Mouse (Mus musculus) forebrain, embryonic 15.5 days (tissue): ENCODE measurements at regions not wholly inside any gene's neighbourhood (a gene's known extent, or its start where the extent isn't known, plus 50 kb on each side); places are given as distances from the start of the nearest gene placed in this dataset.
"Not testable (repeated sequence)": the region's sequence is repeated elsewhere in the genome, so short reads cannot be mapped to it uniquely, and the experiment has no call there.

ENCODE experiments used
- ATAC-seq: fragments of 200-750 bp; cut with Nextera tagmentation; replicated peaks from 2 replicates; pipeline ENCODE4 v1.8.0; 2017; ENCODE audit warnings: mild to moderate bottlenecking, moderate TSS enrichment, moderate library complexity
- H3K27ac ChIP-seq: fragments of 300-500 bp; sonication (generic); replicated peaks from 2 replicates; pipeline ENCODE4 v1.5.1; 2015; ENCODE audit warnings: mild to moderate bottlenecking, inconsistent platforms
- H3K27me3 ChIP-seq: fragments of 300-500 bp; sonication (generic); 2 replicates; pipeline ENCODE4 v1.6.1; 2015; ENCODE audit warnings: inconsistent platforms
- H3K36me3 ChIP-seq: fragments of 300-500 bp; sonication (generic); 2 replicates; pipeline ENCODE4 v1.6.1; 2015; ENCODE audit warnings: mild to moderate bottlenecking, inconsistent platforms
- H3K4me1 ChIP-seq: fragments of 300-500 bp; sonication (generic); 2 replicates; pipeline ENCODE4 v1.6.1; 2015; ENCODE audit warnings: inconsistent platforms
- H3K4me2 ChIP-seq: fragments of 300-500 bp; sonication (generic); replicated peaks from 2 replicates; pipeline ENCODE4 v1.6.1; 2015; ENCODE audit warnings: mild to moderate bottlenecking, inconsistent platforms
- H3K4me3 ChIP-seq: fragments of 300-500 bp; sonication (generic); 2 replicates; pipeline ENCODE4 v1.5.1; 2015; ENCODE audit warnings: mild to moderate bottlenecking, inconsistent platforms
- H3K9ac ChIP-seq: fragments of 300-500 bp; sonication (generic); replicated peaks from 2 replicates; pipeline ENCODE4 v1.6.1; 2015; ENCODE audit warnings: mild to moderate bottlenecking, inconsistent platforms
- H3K9me3 ChIP-seq: fragments of 300-500 bp; sonication (generic); 2 replicates; pipeline ENCODE4 v1.6.1; 2016; ENCODE audit warnings: inconsistent platforms
- WGBS: fragments of 180-500 bp; shearing (Covaris S2); methylation state at CpG from one replicate; pipeline ENCODE4 v1.1.7; 2015; ENCODE audit warnings: mixed read lengths; 5-methylcytosine and 5-hydroxymethylcytosine counted together

GRCm38 (mm10) chr12:109754986-109755385 is 154.9 kb upstream of the Rtl1 start:
- Histone ChIP-seq H3K36me3 (no peaks in the 10 kb centered on the region), H3K27ac (no peak overlapping the region), H3K9ac (no peak overlapping the region), H3K4me1 (peaks cover under 1% of the 10 kb centered on the region; the same call in 1 of the 2 replicates), H3K9me3 (no peaks in the 10 kb centered on the region), H3K4me2 (no peak overlapping the region), H3K4me3 (no peak overlapping the region), H3K27me3 (no peaks in the 10 kb centered on the region)
- 56% methylated on average over 7 of the region's 7 CpGs for WGBS
- ATAC-seq = no peak

GRCm38 (mm10) chr12:109764293-109764692 is 164.2 kb upstream of the Rtl1 start:
- WGBS = 74% methylated on average over 4 of the region's 4 CpGs
- Histone ChIP-seq H3K27ac (no peak overlapping the region), H3K27me3 (no peaks in the 10 kb centered on the region), H3K4me1 (no peaks in the 10 kb centered on the region), H3K4me3 (no peak overlapping the region), H3K36me3 (no peaks in the 10 kb centered on the region), H3K4me2 (no peak overlapping the region), H3K9ac (no peak overlapping the region), H3K9me3 (no peaks in the 10 kb centered on the region)
- ATAC-seq = no peak

GRCm38 (mm10) chr12:109766602-109767001 is 166.5 kb upstream of the Rtl1 start:
- not testable (repeated sequence) for H3K4me2 ChIP-seq, H3K4me1 ChIP-seq, H3K27me3 ChIP-seq, H3K9ac ChIP-seq, H3K4me3 ChIP-seq, H3K36me3 ChIP-seq, H3K9me3 ChIP-seq, H3K27ac ChIP-seq, ATAC-seq
- 88% methylated on average over 5 of the region's 5 CpGs for WGBS

- WGBS = 78% methylated on average over 2 of the region's 2 CpGs
- Histone ChIP-seq H3K27ac (no peak overlapping the region), H3K36me3 (no peaks in the 10 kb centered on the region), H3K27me3 (no peaks in the 10 kb centered on the region), H3K4me2 (no peak overlapping the region), H3K9ac (no peak overlapping the region), H3K4me3 (no peak overlapping the region), H3K9me3 (no peaks in the 10 kb centered on the region), H3K4me1 (no peaks in the 10 kb centered on the region)
- ATAC-seq = no peak
Observed at GRCm38 (mm10) chr12:109772543-109772942, 172.4 kb upstream of the Rtl1 start.

GRCm38 (mm10) chr12:109773909-109774313 is 173.8 kb upstream of the Rtl1 start:
- Histone ChIP-seq H3K4me3 (no peak overlapping the region), H3K36me3 (no peaks in the 10 kb centered on the region), H3K9ac (no peak overlapping the region), H3K27me3 (no peaks in the 10 kb centered on the region), H3K9me3 (no peaks in the 10 kb centered on the region), H3K27ac (no peak overlapping the region), H3K4me1 (no peaks in the 10 kb centered on the region), H3K4me2 (no peak overlapping the region)
- 91% methylated on average over 3 of the region's 3 CpGs for WGBS
- no peak for ATAC-seq

- Histone ChIP-seq H3K27ac (no peak overlapping the region), H3K36me3 (no peaks in the 10 kb centered on the region), H3K4me3 (no peak overlapping the region), H3K4me1 (no peaks in the 10 kb centered on the region), H3K4me2 (no peak overlapping the region), H3K27me3 (no peaks in the 10 kb centered on the region), H3K9me3 (no peaks in the 10 kb centered on the region), H3K9ac (no peak overlapping the region)
- WGBS = 86% methylated on average over 3 of the region's 3 CpGs
- no peak for ATAC-seq
Observed at GRCm38 (mm10) chr12:109798846-109799245, 198.7 kb upstream of the Rtl1 start.

GRCm38 (mm10) chr12:109799395-109799794 is 199.3 kb upstream of the Rtl1 start:
- H3K9me3 ChIP-seq = no peaks in the 10 kb centered on the region
- H3K27ac ChIP-seq = no peak overlapping the region
- no peaks in the 10 kb centered on the region for H3K36me3 ChIP-seq
- WGBS = 93% methylated on average over 1 of the region's 1 CpGs
- H3K9ac ChIP-seq = no peak overlapping the region
- no peak for ATAC-seq
- H3K4me1 ChIP-seq = no peaks in the 10 kb centered on the region
- H3K27me3 ChIP-seq = no peaks in the 10 kb centered on the region
- H3K4me2 ChIP-seq = no peak overlapping the region
- no peak overlapping the region for H3K4me3 ChIP-seq

- Histone ChIP-seq H3K36me3 (no peaks in the 10 kb centered on the region), H3K9ac (no peak overlapping the region), H3K4me3 (no peak overlapping the region), H3K4me2 (no peak overlapping the region), H3K27me3 (no peaks in the 10 kb centered on the region), H3K4me1 (peaks cover 16% of the 10 kb centered on the region), H3K9me3 (no peaks in the 10 kb centered on the region), H3K27ac (peak overlapping the region; percentile 27; the same call in 1 of the 2 replicates)
- WGBS = 55% methylated on average over 10 of the region's 10 CpGs
- no peak; the same call in 1 of the 2 replicates for ATAC-seq
Observed at GRCm38 (mm10) chr12:109827241-109827915, 227.2 kb upstream of the Rtl1 start.

GRCm38 (mm10) chr12:109830303-109831020 is 230.3 kb upstream of the Rtl1 start:
- WGBS = 23% methylated on average over 16 of the region's 16 CpGs
- no peak overlapping the region for H3K9ac ChIP-seq
- H3K4me1 ChIP-seq = peaks cover 16% of the 10 kb centered on the region
- H3K4me2 ChIP-seq = no peak overlapping the region
- no peaks in the 10 kb centered on the region for H3K36me3 ChIP-seq
- no peaks in the 10 kb centered on the region for H3K27me3 ChIP-seq
- ATAC-seq = peak; percentile 73; the same call in 1 of the 2 replicates
- H3K9me3 ChIP-seq = no peaks in the 10 kb centered on the region
- H3K4me3 ChIP-seq = no peak overlapping the region
- H3K27ac ChIP-seq = no peak overlapping the region

- ATAC-seq = no peak
- Histone ChIP-seq H3K9ac (no peak overlapping the region), H3K4me2 (no peak overlapping the region), H3K4me1 (peaks cover 7% of the 10 kb centered on the region), H3K27ac (no peak overlapping the region), H3K27me3 (no peaks in the 10 kb centered on the region), H3K4me3 (no peak overlapping the region), H3K36me3 (no peaks in the 10 kb centered on the region), H3K9me3 (no peaks in the 10 kb centered on the region)
- WGBS = 38% methylated on average over 10 of the region's 10 CpGs
Observed at GRCm38 (mm10) chr12:109832964-109833363, 232.8 kb upstream of the Rtl1 start.

GRCm38 (mm10) chr12:109836521-109836920 is 236.4 kb upstream of the Rtl1 start:
- no peaks in the 10 kb centered on the region for H3K9me3 ChIP-seq
- no peak overlapping the region for H3K27ac ChIP-seq
- ATAC-seq = no peak
- no peaks in the 10 kb centered on the region for H3K36me3 ChIP-seq
- H3K9ac ChIP-seq = no peak overlapping the region
- H3K4me2 ChIP-seq = no peak overlapping the region
- H3K4me3 ChIP-seq = no peak overlapping the region
- no peaks in the 10 kb centered on the region for H3K27me3 ChIP-seq
- peaks cover 12% of the 10 kb centered on the region for H3K4me1 ChIP-seq
- WGBS = 97% methylated on average over 8 of the region's 8 CpGs

- H3K9ac ChIP-seq = no peak overlapping the region
- no peak overlapping the region for H3K27ac ChIP-seq
- peaks cover 16% of the 10 kb centered on the region for H3K4me1 ChIP-seq
- H3K4me2 ChIP-seq = no peak overlapping the region
- peak; percentile 55 for ATAC-seq
- no peaks in the 10 kb centered on the region for H3K9me3 ChIP-seq
- H3K4me3 ChIP-seq = no peak overlapping the region
- no peaks in the 10 kb centered on the region for H3K36me3 ChIP-seq
- 12% methylated on average over 9 of the region's 9 CpGs for WGBS
- no peaks in the 10 kb centered on the region for H3K27me3 ChIP-seq
Observed at GRCm38 (mm10) chr12:109839126-109839587, 239.0 kb upstream of the Rtl1 start.
